Mouse (Mus musculus): Measurements from ENCODE around the gene Slc23a2. TPM values are rescaled to one million over a fixed set of nuclear protein-coding genes. Genes with fewer than 3 reads are reported as not detected.
A peak's percentile ranks its signal among the peaks of the same experiment; 100 is the strongest.

Slc23a2 gene
- polyA plus RNA-seq, 1 experiment from 2014 or later, result 14.8 TPM

- Histone ChIP-seq H3K9ac (no peak overlapping the region), H3K4me1 (peaks cover 23% of the 10 kb centered on the region), H3K36me3 (no peaks in the 10 kb centered on the region), H3K27me3 (no peaks in the 10 kb centered on the region), H3K4me3 (no peak overlapping the region), H3K9me3 (no peaks in the 10 kb centered on the region), H3K27ac (no peak overlapping the region), H3K4me2 (no peak overlapping the region)
- ATAC-seq (ENCODE audit: insufficient number of reproducible peaks, insufficient read depth, low FRiP score, low TSS enrichment, low read depth), result no peak
- WGBS, result 21% methylated on average over 2 of the region's 2 CpGs
Measured at GRCm38 (mm10) chr2:132133436-132133835, 11.5 kb downstream of the Slc23a2 start.

GRCm38 (mm10) chr2:132131266-132131665 lies 13.6 kb downstream of the Slc23a2 start:
- H3K9me3 ChIP-seq, result no peaks in the 10 kb centered on the region

GRCm38 (mm10) chr2:132129980-132130379 lies 14.9 kb downstream of the Slc23a2 start:
- WGBS, result 88% methylated on average over 7 of the region's 7 CpGs
- no peak overlapping the region for H3K27ac ChIP-seq
- H3K36me3 ChIP-seq, result no peaks in the 10 kb centered on the region
- no peaks in the 10 kb centered on the region for H3K9me3 ChIP-seq
- H3K4me3 ChIP-seq, result no peak overlapping the region
- no peaks in the 10 kb centered on the region for H3K27me3 ChIP-seq
- ATAC-seq (ENCODE audit: insufficient number of reproducible peaks, insufficient read depth, low FRiP score, low TSS enrichment, low read depth), result no peak
- H3K9ac ChIP-seq, result no peak overlapping the region
- H3K4me1 ChIP-seq, result peaks cover 23% of the 10 kb centered on the region
- no peak overlapping the region for H3K4me2 ChIP-seq

More at GRCm38 (mm10) chr2:132131266-132131665, 13.6 kb downstream of the Slc23a2 start:
- ATAC-seq (ENCODE audit: insufficient number of reproducible peaks, insufficient read depth, low FRiP score, low TSS enrichment, low read depth), result peak; percentile 71; the same call in 1 of the 2 replicates
- peaks cover 23% of the 10 kb centered on the region for H3K4me1 ChIP-seq
- peak overlapping the region; percentile 52 for H3K4me2 ChIP-seq
- no peak overlapping the region for H3K27ac ChIP-seq
- H3K36me3 ChIP-seq, result no peaks in the 10 kb centered on the region
- H3K4me3 ChIP-seq, result peak overlapping the region; percentile 22; the same call in 1 of the 2 replicates
- WGBS, result 3% methylated on average over 9 of the region's 9 CpGs
- no peaks in the 10 kb centered on the region for H3K27me3 ChIP-seq
- H3K9ac ChIP-seq, result 0 out of 2 replicates have a peak overlapping the region, but pooled peaks have one; percentile 40

DNA sequence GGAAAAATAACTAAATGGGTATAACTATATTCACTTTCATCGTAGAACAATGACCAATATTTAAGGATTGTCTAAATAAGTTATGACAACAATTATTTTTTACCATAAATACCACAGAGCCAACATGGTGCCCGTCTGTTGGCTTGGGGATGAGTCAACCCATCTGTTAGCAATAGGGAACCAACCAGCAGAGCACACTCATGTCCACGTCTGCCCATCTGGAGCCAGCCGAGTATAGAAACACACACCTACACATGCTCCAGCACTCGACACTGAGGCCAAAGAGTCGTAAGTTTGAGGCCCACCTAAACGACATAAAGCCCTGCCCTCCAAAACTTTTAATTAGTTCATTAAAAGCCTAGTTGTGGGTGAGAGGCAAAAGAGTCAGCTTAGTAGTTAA lies 15.7 kb downstream of the Slc23a2 start:
- Histone ChIP-seq H3K36me3 (no peaks in the 10 kb centered on the region), H3K27ac (no peak overlapping the region), H3K27me3 (no peaks in the 10 kb centered on the region), H3K4me3 (no peak overlapping the region), H3K9me3 (no peaks in the 10 kb centered on the region), H3K9ac (no peak overlapping the region), H3K4me2 (no peak overlapping the region), H3K4me1 (peaks cover 20% of the 10 kb centered on the region)
- WGBS, result 90% methylated on average over 7 of the region's 7 CpGs
- ATAC-seq (ENCODE audit: insufficient number of reproducible peaks, insufficient read depth, low FRiP score, low TSS enrichment, low read depth), result no peak

- no peaks in the 10 kb centered on the region for H3K9me3 ChIP-seq
- peaks cover 11% of the 10 kb centered on the region for H3K4me1 ChIP-seq
- no peak overlapping the region for H3K4me2 ChIP-seq
- no peaks in the 10 kb centered on the region for H3K36me3 ChIP-seq
- H3K9ac ChIP-seq, result no peak overlapping the region
- H3K4me3 ChIP-seq, result no peak overlapping the region
- H3K27me3 ChIP-seq, result no peaks in the 10 kb centered on the region
- H3K27ac ChIP-seq, result no peak overlapping the region
- 59% methylated on average over 10 of the region's 10 CpGs for WGBS
- no peak for ATAC-seq (ENCODE audit: insufficient number of reproducible peaks, insufficient read depth, low FRiP score, low TSS enrichment, low read depth)
Measured at GRCm38 (mm10) chr2:132127904-132128303, 17.0 kb downstream of the Slc23a2 start.

DNA sequence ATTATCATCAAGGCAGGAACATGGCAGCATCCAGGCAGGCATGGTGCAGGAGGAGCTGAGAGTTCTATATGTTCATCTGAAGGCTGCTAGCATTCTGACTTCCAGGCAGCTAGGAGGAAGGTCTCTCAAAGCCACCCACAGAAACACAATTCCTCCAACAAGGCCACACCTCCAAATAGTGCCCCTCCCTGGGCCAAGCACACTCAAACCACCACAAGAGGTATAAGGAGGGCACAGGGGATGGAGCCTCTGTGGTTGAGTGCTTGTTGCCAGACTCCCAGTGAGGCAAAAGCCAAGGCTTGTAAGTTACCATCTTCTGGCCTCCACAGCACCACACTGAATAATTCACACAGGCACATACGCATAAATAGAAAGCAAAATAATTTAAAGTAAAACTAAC lies 18.6 kb downstream of the Slc23a2 start:
- Histone ChIP-seq H3K36me3 (no peaks in the 10 kb centered on the region), H3K27ac (no peak overlapping the region), H3K27me3 (no peaks in the 10 kb centered on the region), H3K9ac (no peak overlapping the region), H3K4me3 (no peak overlapping the region), H3K4me2 (no peak overlapping the region), H3K4me1 (peaks cover 5% of the 10 kb centered on the region), H3K9me3 (no peaks in the 10 kb centered on the region)
- ATAC-seq (ENCODE audit: insufficient number of reproducible peaks, insufficient read depth, low FRiP score, low TSS enrichment, low read depth), result no peak
- WGBS, result 97% methylated on average over 1 of the region's 1 CpGs

GRCm38 (mm10) chr2:132123063-132123462 lies 21.8 kb downstream of the Slc23a2 start:
- Histone ChIP-seq H3K36me3 (no peaks in the 10 kb centered on the region), H3K9ac (no peak overlapping the region), H3K9me3 (no peaks in the 10 kb centered on the region), H3K27ac (no peak overlapping the region), H3K4me2 (no peak overlapping the region), H3K4me3 (no peak overlapping the region), H3K4me1 (no peaks in the 10 kb centered on the region), H3K27me3 (no peaks in the 10 kb centered on the region)
- 86% methylated on average over 4 of the region's 4 CpGs for WGBS
- no peak for ATAC-seq (ENCODE audit: insufficient number of reproducible peaks, insufficient read depth, low FRiP score, low TSS enrichment, low read depth)

GRCm38 (mm10) chr2:132121050-132121449 lies 23.9 kb downstream of the Slc23a2 start:
- WGBS, result 94% methylated on average over 3 of the region's 3 CpGs
- Histone ChIP-seq H3K27me3 (no peaks in the 10 kb centered on the region), H3K9me3 (no peaks in the 10 kb centered on the region), H3K9ac (no peak overlapping the region), H3K27ac (no peak overlapping the region), H3K36me3 (no peaks in the 10 kb centered on the region), H3K4me2 (no peak overlapping the region), H3K4me1 (no peaks in the 10 kb centered on the region), H3K4me3 (no peak overlapping the region)
- ATAC-seq (ENCODE audit: insufficient number of reproducible peaks, insufficient read depth, low FRiP score, low TSS enrichment, low read depth), result no peak

DNA sequence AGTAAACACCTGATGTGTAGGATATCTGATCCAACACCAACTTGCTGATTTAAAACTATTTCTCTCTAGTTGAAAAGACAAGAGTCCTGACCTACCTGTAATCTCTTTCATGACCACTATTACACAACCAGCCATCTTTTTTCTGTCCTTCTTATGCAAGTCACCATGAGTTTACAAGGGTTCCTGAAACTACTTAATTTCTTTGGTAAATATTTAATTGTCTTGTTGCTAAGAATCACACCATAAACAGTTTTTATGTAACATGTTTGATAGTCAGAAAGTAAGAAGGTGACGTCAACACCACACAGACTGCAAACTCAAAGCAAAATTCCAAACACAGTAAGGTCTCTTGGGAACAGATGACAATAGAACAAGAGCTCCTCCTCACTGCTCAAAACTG lies 26.3 kb downstream of the Slc23a2 start:
- H3K9ac ChIP-seq, result no peak overlapping the region
- no peak overlapping the region for H3K4me2 ChIP-seq
- 82% methylated on average over 1 of the region's 1 CpGs for WGBS
- H3K4me3 ChIP-seq, result no peak overlapping the region
- H3K4me1 ChIP-seq, result peaks cover 6% of the 10 kb centered on the region; the same call in 1 of the 2 replicates
- ATAC-seq (ENCODE audit: insufficient number of reproducible peaks, insufficient read depth, low FRiP score, low TSS enrichment, low read depth), result no peak
- no peaks in the 10 kb centered on the region for H3K9me3 ChIP-seq
- H3K36me3 ChIP-seq, result no peaks in the 10 kb centered on the region
- no peak overlapping the region for H3K27ac ChIP-seq
- no peaks in the 10 kb centered on the region for H3K27me3 ChIP-seq

GRCm38 (mm10) chr2:132115936-132116335 lies 29.0 kb downstream of the Slc23a2 start:
- H3K4me1 ChIP-seq, result peaks cover 14% of the 10 kb centered on the region; the same call in 1 of the 2 replicates
- ATAC-seq (ENCODE audit: insufficient number of reproducible peaks, insufficient read depth, low FRiP score, low TSS enrichment, low read depth), result no peak
- no peaks in the 10 kb centered on the region for H3K36me3 ChIP-seq
- no peak overlapping the region for H3K9ac ChIP-seq
- no peak overlapping the region for H3K4me3 ChIP-seq
- H3K4me2 ChIP-seq, result no peak overlapping the region
- H3K9me3 ChIP-seq, result no peaks in the 10 kb centered on the region
- WGBS, result 91% methylated on average over 5 of the region's 5 CpGs
- no peak overlapping the region for H3K27ac ChIP-seq
- H3K27me3 ChIP-seq, result no peaks in the 10 kb centered on the region

- Histone ChIP-seq H3K9me3 (no peaks in the 10 kb centered on the region), H3K4me1 (peaks cover 17% of the 10 kb centered on the region; the same call in 1 of the 2 replicates), H3K27me3 (no peaks in the 10 kb centered on the region), H3K27ac (no peak overlapping the region), H3K36me3 (no peaks in the 10 kb centered on the region), H3K9ac (no peak overlapping the region), H3K4me3 (no peak overlapping the region), H3K4me2 (no peak overlapping the region)
- no peak for ATAC-seq (ENCODE audit: insufficient number of reproducible peaks, insufficient read depth, low FRiP score, low TSS enrichment, low read depth)
- 71% methylated on average over 6 of the region's 6 CpGs for WGBS
Measured at GRCm38 (mm10) chr2:132115344-132115743, 29.6 kb downstream of the Slc23a2 start.

GRCm38 (mm10) chr2:132113962-132114759 lies 30.7 kb downstream of the Slc23a2 start:
- 52% methylated on average over 11 of the region's 11 CpGs for WGBS
- peaks cover 17% of the 10 kb centered on the region; the same call in 1 of the 2 replicates for H3K4me1 ChIP-seq

More at GRCm38 (mm10) chr2:132113962-132114759, 30.7 kb downstream of the Slc23a2 start:
- H3K27ac ChIP-seq, result no peak overlapping the region
- H3K4me3 ChIP-seq, result no peak overlapping the region
- H3K4me2 ChIP-seq, result no peak overlapping the region
- no peaks in the 10 kb centered on the region for H3K9me3 ChIP-seq
- no peaks in the 10 kb centered on the region for H3K27me3 ChIP-seq
- no peak overlapping the region for H3K9ac ChIP-seq
- ATAC-seq (ENCODE audit: insufficient number of reproducible peaks, insufficient read depth, low FRiP score, low TSS enrichment, low read depth), result no peak
- no peaks in the 10 kb centered on the region for H3K36me3 ChIP-seq

Measured in embryonic facial prominence, embryonic 13.5 days (tissue).